Mouse (Mus musculus): ENCODE results near the gene Fam192a.

GRCm38 (mm10) chr8:94557281-94557680 lies 44.5 kb downstream of the Fam192a start:
- TF ChIP-seq CTCF (conservative IDR thresholded peaks at IDR 0.05 in 1 of 2, IDR thresholded peaks at IDR 0.05 in 1 of 2; ENCODE audit: low read depth in 2 of 2, low read length in 2 of 2): no peak
- TF ChIP-seq POLR2A (IDR thresholded peaks at IDR 0.05; ENCODE audit: low read depth, low read length): no peak
- TF ChIP-seq TCF12 (IDR thresholded peaks at IDR 0.05; ENCODE audit: low read depth, low read length): no peak
- TF ChIP-seq CHD2 (IDR thresholded peaks at IDR 0.05; ENCODE audit: low read length): no peak
- no peak for TF ChIP-seq EP300 (IDR thresholded peaks at IDR 0.05; ENCODE audit: low read length)
- no peak for TF ChIP-seq JUND (conservative IDR thresholded peaks at IDR 0.05; ENCODE audit: low read depth, low read length)
- no peak for TF ChIP-seq ZKSCAN1 (IDR thresholded peaks at IDR 0.05; ENCODE audit: borderline replicate concordance, low read depth, low read length)
- no peak for TF ChIP-seq RCOR1 (conservative IDR thresholded peaks at IDR 0.05; ENCODE audit: low read depth, low read length)
- TF ChIP-seq JUN (IDR thresholded peaks at IDR 0.05; ENCODE audit: insufficient read depth, low read depth, low read length): no peak
- no peak for TF ChIP-seq MAX (IDR thresholded peaks at IDR 0.05; ENCODE audit: low read length)
- no peak for TF ChIP-seq MXI1 (IDR thresholded peaks at IDR 0.05; ENCODE audit: low read depth, low read length)
- TF ChIP-seq USF2 (conservative IDR thresholded peaks at IDR 0.05; ENCODE audit: low read depth, low read length): no peak

Data from CH12.LX (cell line).